In genomic region chr17:85645312-85645711, GRCm38 (mm10) we compare ENCODE assay signal across 9 mouse cellular contexts. TPM values are rescaled to one million over a fixed set of nuclear protein-coding genes. Genes with fewer than 3 reads are reported as not detected.
DNase-seq lines count a peak whose midpoint lies in the region; ATAC-seq and TF ChIP-seq lines count a peak whose summit lies in the region.
"Had no signal": no experiment of that assay in that cellular context is flagged by ENCODE, and none has a peak within 500 bp of the region (broad histone marks: within the 10 kb centered on the region; RNA-seq: fewer than 3 reads in every experiment).

No protein-coding gene starts in this region.

- intact Hi-C loops in heart, postnatal 25 days (cut with DNase I): no loop called here

- H3K4me3 ChIP-seq in heart, embryonic 13.5 days: peak overlapping the region; percentile 37
- H3K4me3 ChIP-seq in forebrain, postnatal 0 days (ENCODE audit: low read depth, low read length): peak overlapping the region; percentile 35
- no peak overlapping the region for H3K4me3 ChIP-seq in liver, embryonic 13.5 days (replicated peaks)
- no peak overlapping the region for H3K4me3 ChIP-seq in thymus, adult 2 months (ENCODE audit: control insufficient read depth, insufficient read depth, low read length)

- H3K27ac ChIP-seq in heart, embryonic 13.5 days (replicated peaks): no peak overlapping the region
- no peak overlapping the region for H3K27ac ChIP-seq in forebrain, postnatal 0 days (ENCODE audit: low read depth, low read length)
- H3K27ac ChIP-seq in liver, embryonic 13.5 days: no peak overlapping the region
- no peak overlapping the region for H3K27ac ChIP-seq in thymus, adult 2 months (ENCODE audit: control insufficient read depth, insufficient read depth, low read length)

- peak overlapping the region; percentile 68 for H3K4me2 ChIP-seq in heart, embryonic 13.5 days
- H3K4me2 ChIP-seq in forebrain, postnatal 0 days (ENCODE audit: low read depth): peak overlapping the region; percentile 61
- peak overlapping the region; percentile 14; the same call in 1 of the 2 replicates for H3K4me2 ChIP-seq in liver, embryonic 13.5 days

- no peaks in the 10 kb centered on the region for H3K36me3 ChIP-seq in heart, embryonic 13.5 days
- no peaks in the 10 kb centered on the region for H3K36me3 ChIP-seq in forebrain, postnatal 0 days (ENCODE audit: insufficient read depth)
- H3K36me3 ChIP-seq in liver, embryonic 13.5 days: no peaks in the 10 kb centered on the region
- no peaks in the 10 kb centered on the region for H3K36me3 ChIP-seq in thymus, adult 2 months (ENCODE audit: control insufficient read depth, insufficient read depth, low read length)

- peaks cover 85% of the 10 kb centered on the region for H3K27me3 ChIP-seq in heart, embryonic 13.5 days (replicated peaks)
- H3K27me3 ChIP-seq in forebrain, postnatal 0 days (ENCODE audit: insufficient read depth, low read length): peaks cover 20% of the 10 kb centered on the region
- H3K27me3 ChIP-seq in liver, embryonic 13.5 days: peaks cover 64% of the 10 kb centered on the region
- H3K27me3 ChIP-seq in thymus, adult 2 months (ENCODE audit: control insufficient read depth, insufficient read depth, low read length): peaks cover 2% of the 10 kb centered on the region; the same call in 1 of the 2 replicates

- TF ChIP-seq POLR2A in thymus, adult 2 months (IDR thresholded peaks at IDR 0.05; ENCODE audit: control insufficient read depth, extremely low read depth, insufficient read depth, low read length, poor library complexity): no peak

- 15% methylated on average over 10 of the region's 12 CpGs for WGBS in heart, embryonic 13.5 days
- WGBS in forebrain, postnatal 0 days: 6% methylated on average over 11 of the region's 12 CpGs
- WGBS in liver, embryonic 13.5 days (ENCODE audit: insufficient replicate concordance): 9% methylated on average over 9 of the region's 12 CpGs
- WGBS in thymus, adult 2 months: 12% methylated on average over 10 of the region's 12 CpGs

- no peak for DNase-seq in heart, postnatal 25 days (ENCODE audit: low spot score)
- peak; percentile 19 for DNase-seq in ES-CJ7 (ENCODE audit: low read depth, low spot score)
- peak; percentile 34 for DNase-seq in forebrain, postnatal 0 days
- no peak for DNase-seq in liver, embryonic 13.5 days
- no peak for DNase-seq in right cerebral cortex, adult 2 months (ENCODE audit: low spot score in 2 of 2)
- DNase-seq in cerebellum, adult 9-10 months: no peak
- DNase-seq in thymus, adult 2 months: no peak

- no peak for ATAC-seq in heart, embryonic 13.5 days (ENCODE audit: extremely low read depth, insufficient number of reproducible peaks, low FRiP score, low TSS enrichment)
- ATAC-seq in forebrain, postnatal 0 days: peak; percentile 80
- ATAC-seq in liver, embryonic 13.5 days (ENCODE audit: low read depth): no peak

- no peaks in the 10 kb centered on the region for H3K9me3 ChIP-seq in heart, embryonic 13.5 days
- no peaks in the 10 kb centered on the region for H3K9me3 ChIP-seq in forebrain, postnatal 0 days (ENCODE audit: low read length)
- H3K9me3 ChIP-seq in liver, embryonic 13.5 days (replicated peaks): no peaks in the 10 kb centered on the region

- H3K4me1 ChIP-seq in heart, embryonic 13.5 days: peaks cover 12% of the 10 kb centered on the region
- H3K4me1 ChIP-seq in forebrain, postnatal 0 days (ENCODE audit: insufficient read depth): peaks cover 3% of the 10 kb centered on the region; the same call in 1 of the 2 replicates
- no peaks in the 10 kb centered on the region for H3K4me1 ChIP-seq in liver, embryonic 13.5 days (replicated peaks)
- H3K4me1 ChIP-seq in thymus, adult 2 months (replicated peaks; ENCODE audit: control insufficient read depth, insufficient read depth, low read length): no peaks in the 10 kb centered on the region

- peak overlapping the region; percentile 19; the same call in 1 of the 2 replicates for H3K9ac ChIP-seq in heart, embryonic 13.5 days
- H3K9ac ChIP-seq in forebrain, postnatal 0 days: peak overlapping the region; percentile 42
- no peak overlapping the region for H3K9ac ChIP-seq in liver, embryonic 13.5 days

- TF ChIP-seq CTCF in forebrain, postnatal 0 days (IDR thresholded peaks at IDR 0.05; ENCODE audit: low read depth): no peak
- no peak for TF ChIP-seq CTCF in thymus, adult 2 months (IDR thresholded peaks at IDR 0.05; ENCODE audit: borderline replicate concordance, control insufficient read depth, extremely low read depth, insufficient read depth, low read length, poor library complexity)

RNA-seq across cellular contexts. Expression of gene Six3, which starts 31.9 kb away (rescaled TPM):
- not detected in 2 replicates for polyA plus RNA-seq in heart, embryonic 13.5 days (2015; fragmentation: Nextera tagmentation; extraction: Ambion mirVana)
- total RNA-seq in heart, postnatal 25 days (2021): not detected
- total RNA-seq in forebrain, postnatal 0 days (2014; rRNA removed): 3.5 and 12.0 TPM in 2 replicates
- polyA plus RNA-seq in forebrain, postnatal 0 days (2015; fragmentation: Nextera tagmentation; extraction: Ambion mirVana): 9.5 and 16.6 TPM in 2 replicates
- polyA plus RNA-seq in liver, embryonic 13.5 days (2015; fragmentation: Nextera tagmentation; extraction: Ambion mirVana): not detected in 2 replicates
- 0.05 and 0.08 TPM in 2 replicates for polyA plus RNA-seq in thymus, adult 2 months (2012; rRNA removed)
- total RNA-seq: liver, adult 2 months had no signal
- polyA plus RNA-seq: liver, adult 2 months had no signal

RNA-seq across cellular contexts. Expression of gene Six2, which starts 42.8 kb away (rescaled TPM):
- 0.27 and 0.39 TPM in 2 replicates for polyA plus RNA-seq in heart, embryonic 13.5 days (2015; fragmentation: Nextera tagmentation; extraction: Ambion mirVana)
- under 1 TPM; 0.31 to 0.49 TPM for total RNA-seq in heart, postnatal 25 days (2021)
- total RNA-seq in forebrain, postnatal 0 days (2014; rRNA removed): 0.92 and 1.1 TPM in 2 replicates
- polyA plus RNA-seq in forebrain, postnatal 0 days (2015; fragmentation: Nextera tagmentation; extraction: Ambion mirVana): 0.39 and 0.70 TPM in 2 replicates
- polyA plus RNA-seq in liver, embryonic 13.5 days (2015; fragmentation: Nextera tagmentation; extraction: Ambion mirVana): 0.12 TPM in 1 of 2 replicates, not detected in the other
- polyA plus RNA-seq in thymus, adult 2 months (2012; rRNA removed): 11.8 and 14.4 TPM in 2 replicates
- total RNA-seq: liver, adult 2 months had no signal
- polyA plus RNA-seq: liver, adult 2 months had no signal

Comparison
In these comparisons a context has a peak if more than half of its experiments do, and no peak if none do; other contexts are left out.
1. H3K4me2 ChIP-seq: peak in every context shown above with its lines; median percentile 68 in heart, embryonic 13.5 days; 61 in forebrain, postnatal 0 days; 14 in liver, embryonic 13.5 days.
2. H3K4me3 ChIP-seq: peak in heart, embryonic 13.5 days (single experiment) and forebrain, postnatal 0 days (single experiment); none in liver, embryonic 13.5 days (single experiment) and thymus, adult 2 months (single experiment).
3. DNase-seq: peak in ES-CJ7 (single experiment) and forebrain, postnatal 0 days (single experiment); none in heart, postnatal 25 days (single experiment), liver, embryonic 13.5 days (single experiment), right cerebral cortex, adult 2 months (0 of 2), cerebellum, adult 9-10 months (single experiment) and thymus, adult 2 months (single experiment).